Mouse (Mus musculus) CH12.LX (cell line): Measurements from ENCODE around the gene Dab1.

Experiments used
- CHD1 ChIP-seq: IDR thresholded peaks from 2 replicates; pipeline ENCODE4 v1.6.1; 2012; ENCODE audit warnings: low read depth, low read length, improper control_type of control experiment, inconsistent platforms
- CTCF ChIP-seq, 2 experiments: IDR thresholded peaks in 1 of 2; conservative IDR thresholded peaks in 1 of 2; 2 replicates each; pipeline ENCODE4 v1.5.1; 2011 to 2012; ENCODE audit warnings: low read depth in 2 of 2, low read length in 2 of 2, improper control_type of control experiment in 1 of 2, inconsistent platforms in 1 of 2, mild to moderate bottlenecking in 1 of 2, moderate library complexity in 1 of 2
- EP300 ChIP-seq: IDR thresholded peaks from 2 replicates; pipeline ENCODE4 v1.6.1; 2011; ENCODE audit warnings: low read length, improper control_type of control experiment
- MAX ChIP-seq: IDR thresholded peaks from 2 replicates; pipeline ENCODE4 v1.6.1; 2011; ENCODE audit warnings: low read length, improper control_type of control experiment
- PAX5 ChIP-seq: IDR thresholded peaks from 2 replicates; pipeline ENCODE4 v1.6.1; 2012; ENCODE audit warnings: low read length, inconsistent platforms, mixed read lengths
- POLR2A ChIP-seq: IDR thresholded peaks from 2 replicates; pipeline ENCODE4 v1.6.1; 2011; ENCODE audit warnings: low read depth, mild to moderate bottlenecking, improper control_type of control experiment, low read length
- USF1 ChIP-seq: IDR thresholded peaks from 2 replicates; pipeline ENCODE4 v1.6.1; 2014; ENCODE audit warnings: low read depth, mild to moderate bottlenecking, inconsistent platforms, low read length, improper control_type of control experiment
- ZMIZ1 ChIP-seq: IDR thresholded peaks from 2 replicates; pipeline ENCODE4 v1.6.1; 2012; ENCODE audit warnings: low read depth, mild to moderate bottlenecking, inconsistent platforms, low read length, improper control_type of control experiment
- ZNF384 ChIP-seq: IDR thresholded peaks from 2 replicates; pipeline ENCODE4 v1.6.1; 2012; ENCODE audit warnings: low read depth, low read length, improper control_type of control experiment, inconsistent platforms

DNA sequence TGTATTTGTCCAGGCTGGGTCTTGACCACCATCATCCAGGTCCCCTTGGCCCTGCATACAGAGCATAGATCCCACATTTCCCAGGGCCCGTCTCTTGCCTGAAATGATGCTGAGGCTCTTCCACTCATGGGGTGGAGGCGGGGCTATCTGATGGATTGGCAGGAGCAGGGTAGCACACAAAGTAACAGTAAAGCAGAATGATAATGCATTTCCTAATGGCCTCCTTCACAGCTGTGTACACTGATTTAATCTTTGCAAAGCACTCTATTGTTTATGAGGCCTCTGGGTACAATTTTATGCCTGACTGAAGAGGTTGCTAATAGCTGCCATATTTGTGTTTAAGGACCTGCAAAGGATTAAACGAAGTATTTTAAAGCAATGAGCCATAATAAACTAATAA is 374.7 kb downstream of the Dab1 start:
- TF ChIP-seq POLR2A (no peak), MAX (no peak), CTCF (conservative IDR thresholded peaks at IDR 0.05 in 1 of 2, IDR thresholded peaks at IDR 0.05 in 1 of 2; ENCODE audit: low read depth in 2 of 2, low read length in 2 of 2) (no peak), ZNF384 (no peak), PAX5 (no peak), ZMIZ1 (no peak), EP300 (no peak), CHD1 (no peak), USF1 (no peak)
